Mouse (Mus musculus) CH12.LX (cell line): ENCODE results near the gene Gm9964. TPM values are rescaled to one million over a fixed set of nuclear protein-coding genes. Genes with fewer than 3 reads are reported as not detected.

ENCODE experiments used
- DNase-seq: peaks from one replicate; pipeline ENCODE4 v3.0.0-alpha.2; 2013; ENCODE audit errors: extremely low read depth
- H3K27ac ChIP-seq: 2 replicates; pipeline ENCODE4 v1.5.1; 2012; ENCODE audit warnings: low read depth, mild to moderate bottlenecking, control low read depth, moderate library complexity; ENCODE audit not compliant: insufficient read depth
- H3K27me3 ChIP-seq: replicated peaks from 2 replicates; pipeline ENCODE3; 2012; ENCODE audit warnings: inconsistent platforms
- H3K36me3 ChIP-seq, 2 experiments: replicated peaks in 1 of 2; 2 replicates each; pipeline versions ENCODE3 to v1.6.1; 2012; ENCODE audit warnings: inconsistent platforms in 1 of 2, low read length in 1 of 2, mild to moderate bottlenecking in 1 of 2, mixed read lengths in 1 of 2, moderate library complexity in 1 of 2; ENCODE audit not compliant: control insufficient read depth in 1 of 2, insufficient read depth in 1 of 2
- H3K4me1 ChIP-seq, 2 experiments: 2 replicates each; pipeline ENCODE4 v1.6.1; 2012; ENCODE audit warnings: inconsistent platforms in 1 of 2, moderate library complexity in 1 of 2; ENCODE audit not compliant: insufficient read depth in 2 of 2, control insufficient read depth in 1 of 2
- H3K4me2 ChIP-seq: 2 replicates; pipeline ENCODE4 v1.6.1; 2012; ENCODE audit warnings: low read depth, mild to moderate bottlenecking, control low read depth; ENCODE audit not compliant: poor library complexity, insufficient read depth, severe bottlenecking
- H3K4me3 ChIP-seq, 3 experiments: fragments of 150-350 bp in 1 of 3; sonication (generic) in 1 of 3; replicated peaks in 1 of 3; 2 replicates each; pipeline versions ENCODE3 to v1.5.1; 2011 to 2012; ENCODE audit warnings: low read depth in 2 of 3, low read length in 2 of 3, mild to moderate bottlenecking in 2 of 3, moderate library complexity in 2 of 3, control low read depth in 1 of 3, improper control_type of control experiment in 1 of 3, inconsistent platforms in 1 of 3, mixed read lengths in 1 of 3; ENCODE audit not compliant: poor library complexity in 1 of 3
- H3K79me2 ChIP-seq: replicated peaks from 2 replicates; pipeline ENCODE4 v1.6.1; 2012; ENCODE audit warnings: mild to moderate bottlenecking, moderate library complexity; ENCODE audit not compliant: control insufficient read depth, poor library complexity, insufficient read depth, severe bottlenecking; ENCODE audit errors: extremely low read depth
- H3K9ac ChIP-seq: 2 replicates; pipeline ENCODE4 v1.6.1; 2012; ENCODE audit warnings: low read depth, mild to moderate bottlenecking, control low read depth, moderate library complexity; ENCODE audit not compliant: insufficient read depth
- H3K9me3 ChIP-seq: replicated peaks from 2 replicates; pipeline ENCODE3; 2012; ENCODE audit warnings: low read length, inconsistent platforms, mixed read lengths
- BHLHE40 ChIP-seq: IDR thresholded peaks from 2 replicates; pipeline ENCODE4 v1.6.1; 2011; ENCODE audit warnings: mild to moderate bottlenecking, low read depth, low read length, improper control_type of control experiment
- CHD2 ChIP-seq: IDR thresholded peaks from 2 replicates; pipeline ENCODE4 v1.6.1; 2011; ENCODE audit warnings: low read length, improper control_type of control experiment
- CTCF ChIP-seq, 2 experiments: IDR thresholded peaks in 1 of 2; conservative IDR thresholded peaks in 1 of 2; 2 replicates each; pipeline ENCODE4 v1.5.1; 2011 to 2012; ENCODE audit warnings: low read depth in 2 of 2, low read length in 2 of 2, improper control_type of control experiment in 1 of 2, inconsistent platforms in 1 of 2, mild to moderate bottlenecking in 1 of 2, moderate library complexity in 1 of 2
- E2F4 ChIP-seq: IDR thresholded peaks from 2 replicates; pipeline ENCODE4 v1.6.1; 2011; ENCODE audit warnings: low read depth, low read length, improper control_type of control experiment; ENCODE audit not compliant: insufficient replicate concordance
- ELF1 ChIP-seq: IDR thresholded peaks from 2 replicates; pipeline ENCODE4 v1.6.1; 2014; ENCODE audit warnings: low read depth, mild to moderate bottlenecking, inconsistent platforms, low read length, improper control_type of control experiment
- GABPA ChIP-seq: IDR thresholded peaks from 2 replicates; pipeline ENCODE4 v1.6.1; 2012; ENCODE audit warnings: low read depth, low read length, improper control_type of control experiment, inconsistent platforms; ENCODE audit not compliant: insufficient replicate concordance
- HCFC1 ChIP-seq: IDR thresholded peaks from 2 replicates; pipeline ENCODE4 v1.6.1; 2012; ENCODE audit warnings: low read depth, mild to moderate bottlenecking, inconsistent platforms, low read length, improper control_type of control experiment
- JUND ChIP-seq: conservative IDR thresholded peaks from 2 replicates; pipeline ENCODE4 v1.6.1; 2011; ENCODE audit warnings: low read depth, low read length, improper control_type of control experiment
- MXI1 ChIP-seq: IDR thresholded peaks from 2 replicates; pipeline ENCODE4 v1.6.1; 2011; ENCODE audit warnings: mild to moderate bottlenecking, low read depth, low read length, improper control_type of control experiment
- NELFE ChIP-seq: IDR thresholded peaks from 2 replicates; pipeline ENCODE4 v1.6.1; 2011; ENCODE audit warnings: low read depth, low read length, improper control_type of control experiment
- NRF1 ChIP-seq: IDR thresholded peaks from 2 replicates; pipeline ENCODE4 v1.6.1; 2014; ENCODE audit warnings: low read depth, mild to moderate bottlenecking, inconsistent platforms, low read length, improper control_type of control experiment, moderate library complexity
- PAX5 ChIP-seq: IDR thresholded peaks from 2 replicates; pipeline ENCODE4 v1.6.1; 2012; ENCODE audit warnings: low read length, inconsistent platforms, mixed read lengths
- POLR2AphosphoS2 ChIP-seq: IDR thresholded peaks from 2 replicates; pipeline ENCODE4 v1.6.1; 2011; ENCODE audit warnings: low read depth, low read length, improper control_type of control experiment
- RAD21 ChIP-seq: IDR thresholded peaks from 2 replicates; pipeline ENCODE4 v1.6.1; 2011; ENCODE audit warnings: low read depth, mild to moderate bottlenecking, low read length, improper control_type of control experiment, moderate library complexity
- SMC3 ChIP-seq: IDR thresholded peaks from 2 replicates; pipeline ENCODE4 v1.6.1; 2011; ENCODE audit warnings: low read depth, low read length, improper control_type of control experiment
- TCF12 ChIP-seq: IDR thresholded peaks from 2 replicates; pipeline ENCODE4 v1.6.1; 2014; ENCODE audit warnings: low read depth, mild to moderate bottlenecking, inconsistent platforms, low read length, improper control_type of control experiment
- UBTF ChIP-seq: IDR thresholded peaks from 2 replicates; pipeline ENCODE4 v1.6.1; 2012; ENCODE audit warnings: low read depth, mild to moderate bottlenecking, inconsistent platforms, low read length, improper control_type of control experiment, moderate library complexity
- USF2 ChIP-seq: conservative IDR thresholded peaks from 2 replicates; pipeline ENCODE4 v1.6.1; 2011; ENCODE audit warnings: low read depth, low read length, improper control_type of control experiment
- ZMIZ1 ChIP-seq: IDR thresholded peaks from 2 replicates; pipeline ENCODE4 v1.6.1; 2012; ENCODE audit warnings: low read depth, mild to moderate bottlenecking, inconsistent platforms, low read length, improper control_type of control experiment
- dilution Hi-C: fragments of 300-500 bp; cut with MboI; formaldehyde crosslinking; loops from 2 replicates; pipeline ENCODE4 v1.14.3; 2020; ENCODE audit warnings: low sequenced_read_pairs; ENCODE audit not compliant: extremely low pct_unique_long_range_greater_than_20kb, extremely low pct_ligation_motif_present
- in situ Hi-C: fragments of 300-500 bp; cut with MboI; formaldehyde crosslinking; loops from 3 replicates; pipeline ENCODE4 v1.14.3; 2019; ENCODE audit warnings: low sequenced_read_pairs, low pct_ligation_motif_present, low pct_unique_long_range_greater_than_20kb, mixed read lengths
- polyA plus RNA-seq: library from polyadenylated mRNA; unstranded; fragments of >175 nt; gene quantifications from 2 replicates; pipeline ENCODE4 v1.2.1, GENCODE M21; 2012; ENCODE audit warnings: low read depth; ENCODE audit not compliant: insufficient read length
- total RNA-seq, 2 experiments: library from RNA; depleted of rRNA; stranded (reverse); fragments of 300-350 nt in 1 of 2; fragments of >200 nt in 1 of 2; gene quantifications; 2 replicates each; pipeline ENCODE4 v1.2.3; 2012 to 2014

The Gm9964 gene
- total and polyA plus RNA-seq, 3 experiments: not detected

DNA sequence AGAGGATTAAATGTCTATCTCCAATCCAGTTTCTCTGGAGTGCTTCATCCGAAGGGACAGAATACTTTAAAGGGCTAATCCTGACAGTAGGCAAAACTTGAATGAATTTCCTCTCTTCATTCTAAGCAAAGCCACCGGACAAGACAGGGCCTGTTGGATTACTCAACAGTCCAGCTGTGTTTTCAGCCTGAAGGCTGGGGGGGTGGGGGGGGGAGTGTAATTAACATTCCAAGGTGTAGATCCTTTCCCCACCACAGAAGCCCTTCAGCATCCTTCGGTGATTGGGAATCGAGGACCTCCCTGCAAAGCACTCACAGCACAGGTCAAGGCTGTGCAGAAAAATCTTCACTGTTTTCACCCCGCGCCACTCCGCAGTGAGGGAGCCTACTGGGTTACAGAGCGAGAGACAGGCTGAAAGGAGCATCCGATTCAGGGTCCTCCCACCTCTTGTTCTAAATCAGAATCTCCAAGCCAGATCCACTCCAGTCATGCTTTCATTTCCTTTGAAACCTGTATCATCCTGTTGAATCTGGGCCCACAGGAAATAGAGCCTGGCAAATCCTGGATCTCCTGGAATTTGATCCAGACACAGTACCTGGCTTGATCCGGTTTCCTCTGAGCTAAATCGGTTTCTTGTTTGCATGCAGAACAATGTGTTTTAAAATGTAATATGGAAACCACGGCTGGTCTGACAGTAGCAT, 27.4 kb upstream of the Gm9964 start:
- Histone ChIP-seq H3K9ac (no peak overlapping the region), H3K27me3 (peaks cover 1% of the 10 kb centered on the region), H3K79me2 (no peaks in the 10 kb centered on the region), H3K27ac (no peak overlapping the region), H3K4me3 (no peak overlapping the region), H3K4me1 (no peaks in the 10 kb centered on the region), H3K9me3 (no peaks in the 10 kb centered on the region), H3K4me2 (no peak overlapping the region), H3K36me3 (no peaks in the 10 kb centered on the region)
- DNase-seq: no peak
- TF ChIP-seq NELFE: no peak
- TF ChIP-seq POLR2AphosphoS2: no peak
- TF ChIP-seq RAD21: no peak
- TF ChIP-seq E2F4: no peak
- no peak for TF ChIP-seq JUND
- TF ChIP-seq USF2: no peak
- TF ChIP-seq CTCF (conservative IDR thresholded peaks at IDR 0.05 in 1 of 2, IDR thresholded peaks at IDR 0.05 in 1 of 2; ENCODE audit: low read depth in 2 of 2, low read length in 2 of 2): no peak
- TF ChIP-seq PAX5: no peak
- TF ChIP-seq MXI1: no peak
- no peak for TF ChIP-seq NRF1
- no peak for TF ChIP-seq SMC3
- no peak for TF ChIP-seq BHLHE40
- no peak for TF ChIP-seq UBTF
- TF ChIP-seq HCFC1: no peak
- dilution Hi-C loops (no loop called here), in situ Hi-C loops (no loop called here)

DNA sequence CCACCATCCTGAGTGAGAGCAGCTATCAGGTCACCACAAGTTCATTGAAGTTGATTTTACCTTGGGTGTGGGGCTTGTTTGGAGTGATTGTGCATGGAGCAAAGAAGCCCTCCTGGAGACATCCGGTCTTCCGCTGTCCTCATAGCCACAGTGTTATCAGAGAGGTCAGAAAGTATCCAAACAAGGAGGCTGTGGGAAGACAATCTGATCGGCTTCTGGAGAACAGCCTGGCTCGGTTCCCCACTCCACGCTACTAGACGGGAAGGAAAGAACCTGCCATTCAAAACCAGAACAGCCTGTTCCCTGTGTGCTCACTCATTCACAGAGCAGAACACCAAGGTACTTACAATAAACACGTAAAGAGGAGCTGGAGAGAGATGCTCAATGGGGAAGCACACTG, 23.1 kb upstream of the Gm9964 start:
- Histone ChIP-seq H3K27me3 (peaks cover 3% of the 10 kb centered on the region), H3K4me1 (no peaks in the 10 kb centered on the region), H3K9ac (no peak overlapping the region), H3K9me3 (no peaks in the 10 kb centered on the region), H3K4me3 (no peak overlapping the region), H3K27ac (no peak overlapping the region), H3K79me2 (no peaks in the 10 kb centered on the region), H3K36me3 (no peaks in the 10 kb centered on the region), H3K4me2 (no peak overlapping the region)
- DNase-seq: no peak
- dilution Hi-C loops: no loop called here
- in situ Hi-C loops: no loop called here
- no peak for TF ChIP-seq ZMIZ1
- TF ChIP-seq TCF12: no peak
- no peak for TF ChIP-seq CHD2
- no peak for TF ChIP-seq RAD21
- TF ChIP-seq GABPA: no peak
- no peak for TF ChIP-seq ELF1
- TF ChIP-seq USF2: no peak
